Comparison of ENCODE assay signal across 12 mouse cellular contexts in genomic region chr5:3800881-3801280, GRCm38 (mm10). TPM values are rescaled to one million over a fixed set of nuclear protein-coding genes. Genes with fewer than 3 reads are reported as not detected.
A peak's percentile ranks its signal among the peaks of the same experiment; 100 is the strongest.
DNase-seq lines count a peak whose midpoint lies in the region; ATAC-seq lines count a peak whose summit lies in the region.
"Had no signal": no experiment of that assay in that cellular context is flagged by ENCODE, and none has a peak within 500 bp of the region (broad histone marks: within the 10 kb centered on the region; RNA-seq: fewer than 3 reads in every experiment).

No protein-coding gene starts in this region.

- H3K27ac ChIP-seq in kidney, embryonic 16.5 days (ENCODE audit: low read length): no peak overlapping the region
- H3K27ac ChIP-seq in hindbrain, embryonic 15.5 days (replicated peaks): no peak overlapping the region
- H3K27ac ChIP-seq in midbrain, embryonic 16.5 days (ENCODE audit: low read length): no peak overlapping the region

- H3K36me3 ChIP-seq in kidney, embryonic 16.5 days (ENCODE audit: insufficient read depth, low read length): no peaks in the 10 kb centered on the region
- no peaks in the 10 kb centered on the region for H3K36me3 ChIP-seq in hindbrain, embryonic 15.5 days
- no peaks in the 10 kb centered on the region for H3K36me3 ChIP-seq in midbrain, embryonic 16.5 days (ENCODE audit: control insufficient read depth, insufficient read depth, low read length)

- no peak for ATAC-seq in kidney, embryonic 16.5 days (ENCODE audit: low FRiP score, low TSS enrichment)
- no peak for ATAC-seq in hindbrain, embryonic 15.5 days (ENCODE audit: low FRiP score, low read depth)
- no peak for ATAC-seq in midbrain, embryonic 16.5 days

- no peak overlapping the region; the same call in 1 of the 2 replicates for H3K4me3 ChIP-seq in kidney, embryonic 16.5 days (ENCODE audit: low read length)
- 0 out of 2 replicates have a peak overlapping the region, but pooled peaks have one; percentile 7 for H3K4me3 ChIP-seq in hindbrain, embryonic 15.5 days
- no peak overlapping the region for H3K4me3 ChIP-seq in midbrain, embryonic 16.5 days (ENCODE audit: low read depth, low read length)

- H3K27me3 ChIP-seq in kidney, embryonic 16.5 days (ENCODE audit: insufficient read depth, low read length): no peaks in the 10 kb centered on the region
- H3K27me3 ChIP-seq in hindbrain, embryonic 15.5 days: no peaks in the 10 kb centered on the region
- H3K27me3 ChIP-seq in midbrain, embryonic 16.5 days (ENCODE audit: control insufficient read depth, insufficient read depth, low read depth, low read length): no peaks in the 10 kb centered on the region

- H3K9me3 ChIP-seq in kidney, embryonic 16.5 days (ENCODE audit: low read length): no peaks in the 10 kb centered on the region
- no peaks in the 10 kb centered on the region for H3K9me3 ChIP-seq in hindbrain, embryonic 15.5 days
- H3K9me3 ChIP-seq in midbrain, embryonic 16.5 days (replicated peaks; ENCODE audit: control insufficient read depth, low read length, poor library complexity, severe bottlenecking): no peaks in the 10 kb centered on the region

- 70% methylated on average over 4 of the region's 4 CpGs for WGBS in kidney, embryonic 16.5 days
- 77% methylated on average over 4 of the region's 4 CpGs for WGBS in hindbrain, embryonic 15.5 days
- 77% methylated on average over 4 of the region's 4 CpGs for WGBS in midbrain, embryonic 16.5 days

- H3K4me1 ChIP-seq in kidney, embryonic 16.5 days (ENCODE audit: insufficient read depth, low read length): peaks cover 5% of the 10 kb centered on the region; the same call in 1 of the 2 replicates
- peaks cover 27% of the 10 kb centered on the region for H3K4me1 ChIP-seq in hindbrain, embryonic 15.5 days (replicated peaks)
- peaks cover 24% of the 10 kb centered on the region for H3K4me1 ChIP-seq in midbrain, embryonic 16.5 days (ENCODE audit: control insufficient read depth, insufficient read depth, low read length)

- H3K4me2 ChIP-seq in kidney, embryonic 16.5 days (replicated peaks; ENCODE audit: low read depth, low read length): peak overlapping the region; percentile 16
- peak overlapping the region; percentile 87 for H3K4me2 ChIP-seq in hindbrain, embryonic 15.5 days
- H3K4me2 ChIP-seq in midbrain, embryonic 16.5 days (ENCODE audit: low read length): peak overlapping the region; percentile 52

- no peak overlapping the region for H3K9ac ChIP-seq in kidney, embryonic 16.5 days (replicated peaks; ENCODE audit: low read length)
- 0 out of 2 replicates have a peak overlapping the region, but pooled peaks have one; percentile 10 for H3K9ac ChIP-seq in hindbrain, embryonic 15.5 days
- no peak overlapping the region for H3K9ac ChIP-seq in midbrain, embryonic 16.5 days (ENCODE audit: low read depth, low read length)

- DNase-seq in kidney, postnatal 36 days: no peak
- DNase-seq in T-cell, adult 2 months (ENCODE audit: low spot score): peak; percentile 8
- DNase-seq in urinary bladder, postnatal 14 days (ENCODE audit: low spot score): no peak
- no peak for DNase-seq in right cerebral cortex, adult 18-20 months
- no peak for DNase-seq in left cerebral cortex, adult 18-20 months (ENCODE audit: low spot score in 2 of 2)
- DNase-seq: heart, postnatal 36 days; right cerebral cortex, postnatal 25 days; thymus, adult 18-20 months had no signal

RNA-seq across cellular contexts. Expression of gene Ankib1, which starts 1.8 kb away (rescaled TPM):
- polyA plus RNA-seq in kidney, embryonic 16.5 days (2015; fragmentation: Nextera tagmentation; extraction: Ambion mirVana): 11.5 and 12.1 TPM in 2 replicates
- polyA plus RNA-seq in hindbrain, embryonic 15.5 days (2015; fragmentation: Nextera tagmentation; extraction: Ambion mirVana): 18.0 and 18.1 TPM in 2 replicates
- polyA plus RNA-seq in midbrain, embryonic 16.5 days (2015; fragmentation: Nextera tagmentation; extraction: Ambion mirVana): 16.0 and 18.0 TPM in 2 replicates
- 100 to 1,000 TPM; 125 to 130 TPM for total RNA-seq in left cerebral cortex, adult 18-20 months (2021)

RNA-seq across cellular contexts. Expression of gene Krit1, which starts 2.1 kb away (rescaled TPM):
- 44.6 and 48.8 TPM in 2 replicates for polyA plus RNA-seq in kidney, embryonic 16.5 days (2015; fragmentation: Nextera tagmentation; extraction: Ambion mirVana)
- polyA plus RNA-seq in hindbrain, embryonic 15.5 days (2015; fragmentation: Nextera tagmentation; extraction: Ambion mirVana): 48.6 and 50.1 TPM in 2 replicates
- 56.6 and 59.8 TPM in 2 replicates for polyA plus RNA-seq in midbrain, embryonic 16.5 days (2015; fragmentation: Nextera tagmentation; extraction: Ambion mirVana)
- 10 to 100 TPM; 51.8 to 51.9 TPM for total RNA-seq in left cerebral cortex, adult 18-20 months (2021)

RNA-seq across cellular contexts. Expression of gene Lrrd1, which starts 44.1 kb away (rescaled TPM):
- not detected in 2 replicates for polyA plus RNA-seq in kidney, embryonic 16.5 days (2015; fragmentation: Nextera tagmentation; extraction: Ambion mirVana)
- polyA plus RNA-seq in hindbrain, embryonic 15.5 days (2015; fragmentation: Nextera tagmentation; extraction: Ambion mirVana): 0.08 and 0.13 TPM in 2 replicates
- polyA plus RNA-seq in midbrain, embryonic 16.5 days (2015; fragmentation: Nextera tagmentation; extraction: Ambion mirVana): 0.16 and 0.18 TPM in 2 replicates
- total RNA-seq in left cerebral cortex, adult 18-20 months (2021): under 1 TPM in 1 of 2 experiments, not detected in 1; 0.16 TPM
- total RNA-seq: common myeloid progenitor, adult 5-6 weeks; heart, postnatal 36 days had no signal

Comparison
In these comparisons a context has a peak if more than half of its experiments do, and no peak if none do; other contexts are left out.
1. H3K4me2 ChIP-seq: peak in every context shown above with its lines; median percentile 87 in hindbrain, embryonic 15.5 days; 52 in midbrain, embryonic 16.5 days; 16 in kidney, embryonic 16.5 days.